7 mouse cellular contexts compared by ENCODE assay signal in genomic region chr2:125123477-125123852, GRCm38 (mm10). TPM values are rescaled to one million over a fixed set of nuclear protein-coding genes. Genes with fewer than 3 reads are reported as not detected.
A peak's percentile ranks its signal among the peaks of the same experiment; 100 is the strongest.
DNase-seq lines count a peak whose midpoint lies in the region; ATAC-seq and TF ChIP-seq lines count a peak whose summit lies in the region.

Gene Myef2, minus strand, starts transcription at chr2:125123661.

- no peaks in the 10 kb centered on the region for H3K9me3 ChIP-seq in embryonic facial prominence, embryonic 11.5 days (replicated peaks; ENCODE audit: control insufficient read depth, low read length)
- no peaks in the 10 kb centered on the region for H3K9me3 ChIP-seq in limb, embryonic 15.5 days
- no peaks in the 10 kb centered on the region for H3K9me3 ChIP-seq in midbrain, postnatal 0 days (ENCODE audit: low read length)

- peak; percentile 79 for ATAC-seq in embryonic facial prominence, embryonic 11.5 days (replicated peaks; ENCODE audit: insufficient number of reproducible peaks, low FRiP score, low TSS enrichment, low read depth)
- peak; percentile 66; the same call in 1 of the 2 replicates for ATAC-seq in limb, embryonic 15.5 days (ENCODE audit: insufficient number of reproducible peaks, low FRiP score, low TSS enrichment, low read depth)
- peak; percentile 88 for ATAC-seq in midbrain, postnatal 0 days (ENCODE audit: low FRiP score)

- H3K9ac ChIP-seq in embryonic facial prominence, embryonic 11.5 days (replicated peaks; ENCODE audit: low read length), result peak within 1 kb of the TSS; percentile 98
- H3K9ac ChIP-seq in limb, embryonic 15.5 days, result peak within 1 kb of the TSS; percentile 95
- H3K9ac ChIP-seq in midbrain, postnatal 0 days (replicated peaks; ENCODE audit: low read length, poor library complexity, severe bottlenecking), result peak within 1 kb of the TSS; percentile 97

- under 1% methylated on average over 37 of the region's 48 CpGs for WGBS in embryonic facial prominence, embryonic 11.5 days
- 1% methylated on average over 44 of the region's 48 CpGs for WGBS in kidney, adult 2 months
- under 1% methylated on average over 34 of the region's 48 CpGs for WGBS in limb, embryonic 15.5 days
- WGBS in midbrain, postnatal 0 days, result under 1% methylated on average over 37 of the region's 48 CpGs

- H3K36me3 ChIP-seq in embryonic facial prominence, embryonic 11.5 days (replicated peaks; ENCODE audit: control insufficient read depth, insufficient read depth, low read depth, low read length), result no peaks in the 10 kb centered on the region
- no peaks in the 10 kb centered on the region for H3K36me3 ChIP-seq in kidney, adult 2 months (ENCODE audit: control insufficient read depth, insufficient read depth, low read length)
- H3K36me3 ChIP-seq in limb, embryonic 15.5 days, result no peaks in the 10 kb centered on the region
- no peaks in the 10 kb centered on the region for H3K36me3 ChIP-seq in midbrain, postnatal 0 days (ENCODE audit: insufficient read depth, low read length)

- TF ChIP-seq CTCF in kidney, adult 2 months (conservative IDR thresholded peaks at IDR 0.05; ENCODE audit: insufficient read depth, insufficient read length, low read depth, low read length), result no peak
- no peak for TF ChIP-seq CTCF in midbrain, postnatal 0 days (IDR thresholded peaks at IDR 0.05)

- H3K27ac ChIP-seq in embryonic facial prominence, embryonic 11.5 days (replicated peaks; ENCODE audit: low read depth, low read length), result peak within 1 kb of the TSS; percentile 83
- H3K27ac ChIP-seq in kidney, adult 2 months (ENCODE audit: insufficient read depth, low read depth, low read length), result peak within 1 kb of the TSS; percentile 35
- H3K27ac ChIP-seq in limb, embryonic 15.5 days, result peak within 1 kb of the TSS; percentile 93
- peak within 1 kb of the TSS; percentile 98 for H3K27ac ChIP-seq in midbrain, postnatal 0 days (ENCODE audit: low read depth, low read length)

- no peak for TF ChIP-seq POLR2A in kidney, adult 2 months (IDR thresholded peaks at IDR 0.05; ENCODE audit: low read depth, low read length)

- peak within 1 kb of the TSS; percentile 65 for H3K4me2 ChIP-seq in embryonic facial prominence, embryonic 11.5 days (ENCODE audit: low read depth, low read length)
- peak within 1 kb of the TSS; percentile 51 for H3K4me2 ChIP-seq in limb, embryonic 15.5 days
- H3K4me2 ChIP-seq in midbrain, postnatal 0 days (ENCODE audit: low read depth, low read length, poor library complexity, severe bottlenecking), result peak within 1 kb of the TSS; percentile 55

- peak; percentile 83 to 92 for DNase-seq in adrenal gland, postnatal 36 days
- DNase-seq in embryonic facial prominence, embryonic 11.5 days (ENCODE audit: low spot score), result peak; percentile 90
- DNase-seq in heart, adult 18-20 months, result peak; percentile 82 to 83
- DNase-seq in kidney, adult 2 months, result peak; percentile 80
- DNase-seq in midbrain, postnatal 0 days (ENCODE audit: low spot score), result peak; percentile 89
- peak; percentile 84 to 92 for DNase-seq in spleen, postnatal 10 days (ENCODE audit: low spot score in 2 of 2)

- no peaks in the 10 kb centered on the region for H3K27me3 ChIP-seq in embryonic facial prominence, embryonic 11.5 days (ENCODE audit: control insufficient read depth, insufficient read depth, low read length)
- H3K27me3 ChIP-seq in kidney, adult 2 months (replicated peaks; ENCODE audit: control insufficient read depth, insufficient read depth, low read length), result no peaks in the 10 kb centered on the region
- 0 out of 2 replicates have a peak, but pooled peaks cover 6% of the 10 kb centered on the region for H3K27me3 ChIP-seq in limb, embryonic 15.5 days
- H3K27me3 ChIP-seq in midbrain, postnatal 0 days (ENCODE audit: insufficient read depth, low read length), result no peaks in the 10 kb centered on the region

- H3K4me1 ChIP-seq in embryonic facial prominence, embryonic 11.5 days (ENCODE audit: control insufficient read depth, insufficient read depth, low read length), result no peaks in the 10 kb centered on the region
- peaks cover 3% of the 10 kb centered on the region; the same call in 1 of the 2 replicates for H3K4me1 ChIP-seq in kidney, adult 2 months (ENCODE audit: control insufficient read depth, insufficient read depth, low read length)
- H3K4me1 ChIP-seq in limb, embryonic 15.5 days, result peaks cover 6% of the 10 kb centered on the region; the same call in 1 of the 2 replicates
- H3K4me1 ChIP-seq in midbrain, postnatal 0 days (ENCODE audit: insufficient read depth, low read length), result peaks cover 5% of the 10 kb centered on the region

- peak within 1 kb of the TSS; percentile 78 for H3K4me3 ChIP-seq in embryonic facial prominence, embryonic 11.5 days (ENCODE audit: low read depth, low read length)
- peak within 1 kb of the TSS; percentile 88 for H3K4me3 ChIP-seq in kidney, adult 2 months (ENCODE audit: insufficient read depth, low read depth, low read length)
- H3K4me3 ChIP-seq in limb, embryonic 15.5 days, result peak within 1 kb of the TSS; percentile 71
- H3K4me3 ChIP-seq in midbrain, postnatal 0 days (ENCODE audit: low read depth, low read length), result peak within 1 kb of the TSS; percentile 65

RNA-seq across cellular contexts. Expression of gene Myef2, which starts in this region (rescaled TPM):
- 10 to 100 TPM; 22.6 to 35.1 TPM for total RNA-seq in adrenal gland, postnatal 36 days (2021)
- polyA plus RNA-seq in embryonic facial prominence, embryonic 11.5 days (2014; fragmentation: Nextera tagmentation; extraction: Ambion mirVana), result 161 and 186 TPM in 2 replicates
- total RNA-seq in heart, adult 18-20 months (2021), result 1 to 10 TPM; 5.7 to 6.1 TPM
- 3.4 and 3.9 TPM in 2 replicates for polyA plus RNA-seq in kidney, adult 2 months (2012; rRNA removed)
- polyA plus RNA-seq in limb, embryonic 15.5 days (2015; fragmentation: Nextera tagmentation; extraction: Ambion mirVana), result 72.4 and 80.6 TPM in 2 replicates
- 73.0 and 100 TPM in 2 replicates for total RNA-seq in midbrain, postnatal 0 days (2014; rRNA removed)
- 152 and 174 TPM in 2 replicates for polyA plus RNA-seq in midbrain, postnatal 0 days (2015; fragmentation: Nextera tagmentation; extraction: Ambion mirVana)

Comparison
In these comparisons a context has a peak if more than half of its experiments do, and no peak if none do; other contexts are left out.
1. Peak in every context shown above with its lines: DNase-seq, ATAC-seq, H3K4me3 ChIP-seq and H3K27ac ChIP-seq.
2. RNA of gene Myef2 (polyA plus RNA-seq): 161 to 186 TPM in embryonic facial prominence, embryonic 11.5 days, 152 to 174 TPM in midbrain, postnatal 0 days and 72.4 to 80.6 TPM in limb, embryonic 15.5 days; 3.4 to 3.9 TPM in kidney, adult 2 months; every median in the first group is over 10 times any median in the second.
3. H3K27ac ChIP-seq: peak in every context shown above with its lines; median percentile 98 in midbrain, postnatal 0 days; 93 in limb, embryonic 15.5 days; 83 in embryonic facial prominence, embryonic 11.5 days; 35 in kidney, adult 2 months.